Mouse (Mus musculus) spleen, adult 2 months (tissue): ENCODE data around the gene Rmdn2. TPM values are rescaled to one million over a fixed set of nuclear protein-coding genes. Genes with fewer than 3 reads are reported as not detected.

Experiments used
- DNase-seq, 2 experiments: peaks; one replicate each; pipeline versions ENCODE4 v3.0.0 to v3.0.0-alpha.2; 2012 to 2021; ENCODE audit warnings: low spot score in 2 of 2, low read depth in 1 of 2
- H3K27ac ChIP-seq: fragments of 200-500 bp; 2 replicates; pipeline ENCODE4 v1.5.1; 2012; ENCODE audit warnings: low read length, inconsistent platforms; ENCODE audit not compliant: insufficient read depth
- H3K27me3 ChIP-seq: fragments of 200-500 bp; 2 replicates; pipeline ENCODE4 v1.6.1; 2012; ENCODE audit warnings: mild to moderate bottlenecking, moderate library complexity, low read length, inconsistent platforms; ENCODE audit not compliant: control insufficient read depth, insufficient read depth
- H3K36me3 ChIP-seq: fragments of 200-500 bp; 2 replicates; pipeline ENCODE4 v1.6.1; 2012; ENCODE audit warnings: mild to moderate bottlenecking, low read length, inconsistent platforms; ENCODE audit not compliant: control insufficient read depth, insufficient read depth
- H3K4me1 ChIP-seq: fragments of 200-500 bp; 2 replicates; pipeline ENCODE4 v1.6.1; 2011; ENCODE audit warnings: inconsistent platforms; ENCODE audit not compliant: control insufficient read depth, insufficient read depth, insufficient read length
- H3K4me3 ChIP-seq: fragments of 200-500 bp; 2 replicates; pipeline ENCODE4 v1.5.1; 2011; ENCODE audit warnings: mild to moderate bottlenecking, inconsistent platforms; ENCODE audit not compliant: insufficient read depth, insufficient read length; ENCODE audit errors: extremely low read depth
- CTCF ChIP-seq: fragments of 200-500 bp; IDR thresholded peaks from 2 replicates; pipeline ENCODE4 v1.5.1; 2011; ENCODE audit warnings: mild to moderate bottlenecking, inconsistent platforms; ENCODE audit not compliant: insufficient read depth, insufficient read length, insufficient replicate concordance; ENCODE audit errors: extremely low read depth
- POLR2A ChIP-seq: fragments of 200-500 bp; IDR thresholded peaks from 2 replicates; pipeline ENCODE4 v1.6.1; 2011; ENCODE audit warnings: low read depth, low read length, inconsistent platforms
- WGBS: fragments of 180-500 bp; shearing (Covaris S2); methylation state at CpG from one replicate; pipeline ENCODE4 v1.1.7; 2018; 5-methylcytosine and 5-hydroxymethylcytosine counted together
- polyA plus RNA-seq: library from polyadenylated mRNA; depleted of rRNA; stranded (reverse); fragments of >200 nt; gene quantifications from 2 replicates; pipeline ENCODE4 v1.2.3, GENCODE M21; 2012

Rmdn2 gene
- polyA plus RNA-seq, 1 experiment, result 0.39 TPM

- Histone ChIP-seq H3K36me3 (no peaks in the 10 kb centered on the region), H3K4me3 (no peak overlapping the region), H3K4me1 (peaks cover 6% of the 10 kb centered on the region), H3K27me3 (no peaks in the 10 kb centered on the region), H3K27ac (no peak overlapping the region)
- DNase-seq, result no peak
- TF ChIP-seq CTCF (no peak), POLR2A (no peak)
- whole genome bisulfite sequencing, result 74% methylated on average over 4 of the region's 4 CpGs
Observed at GRCm38 (mm10) chr17:79616621-79617020, 5.0 kb downstream of the Rmdn2 start.

GRCm38 (mm10) chr17:79618455-79618854 is 6.8 kb downstream of the Rmdn2 start:
- TF ChIP-seq CTCF, result no peak
- TF ChIP-seq POLR2A, result no peak
- peaks cover 6% of the 10 kb centered on the region for H3K4me1 ChIP-seq
- no peak overlapping the region for H3K27ac ChIP-seq
- H3K36me3 ChIP-seq, result no peaks in the 10 kb centered on the region
- H3K27me3 ChIP-seq, result no peaks in the 10 kb centered on the region
- 94% methylated on average over 10 of the region's 10 CpGs for WGBS
- no peak for DNase-seq
- no peak overlapping the region for H3K4me3 ChIP-seq

- TF ChIP-seq CTCF (no peak), POLR2A (no peak)
- Histone ChIP-seq H3K27me3 (no peaks in the 10 kb centered on the region), H3K4me1 (peaks cover 6% of the 10 kb centered on the region), H3K4me3 (no peak overlapping the region), H3K36me3 (no peaks in the 10 kb centered on the region), H3K27ac (no peak overlapping the region)
- DNase-seq, result no peak
- 93% methylated on average over 5 of the region's 5 CpGs for WGBS
Observed at GRCm38 (mm10) chr17:79618984-79619383, 7.3 kb downstream of the Rmdn2 start.

GRCm38 (mm10) chr17:79622050-79622449 is 10.4 kb downstream of the Rmdn2 start:
- no peaks in the 10 kb centered on the region for H3K27me3 ChIP-seq

GRCm38 (mm10) chr17:79622574-79622973 is 10.9 kb downstream of the Rmdn2 start:
- 95% methylated on average over 7 of the region's 7 CpGs for WGBS
- H3K4me3 ChIP-seq, result no peak overlapping the region
- H3K27me3 ChIP-seq, result no peaks in the 10 kb centered on the region
- no peak overlapping the region for H3K27ac ChIP-seq
- DNase-seq, result no peak
- TF ChIP-seq POLR2A, result no peak
- no peaks in the 10 kb centered on the region for H3K36me3 ChIP-seq
- no peaks in the 10 kb centered on the region for H3K4me1 ChIP-seq

More at GRCm38 (mm10) chr17:79622050-79622449, 10.4 kb downstream of the Rmdn2 start:
- WGBS, result 86% methylated on average over 6 of the region's 6 CpGs
- Histone ChIP-seq H3K27ac (no peak overlapping the region), H3K36me3 (no peaks in the 10 kb centered on the region), H3K4me3 (no peak overlapping the region), H3K4me1 (no peaks in the 10 kb centered on the region)
- TF ChIP-seq CTCF (no peak), POLR2A (no peak)
- no peak for DNase-seq

- WGBS, result 83% methylated on average over 3 of the region's 3 CpGs
- Histone ChIP-seq H3K4me3 (no peak overlapping the region), H3K27me3 (no peaks in the 10 kb centered on the region), H3K27ac (no peak overlapping the region), H3K4me1 (no peaks in the 10 kb centered on the region), H3K36me3 (no peaks in the 10 kb centered on the region)
- TF ChIP-seq CTCF, result no peak
- DNase-seq, result no peak
Observed at GRCm38 (mm10) chr17:79623841-79624240, 12.2 kb downstream of the Rmdn2 start.

- Histone ChIP-seq H3K4me1 (no peaks in the 10 kb centered on the region), H3K27me3 (no peaks in the 10 kb centered on the region), H3K36me3 (no peaks in the 10 kb centered on the region), H3K4me3 (no peak overlapping the region), H3K27ac (no peak overlapping the region)
- DNase-seq, result no peak
- WGBS, result 80% methylated on average over 12 of the region's 12 CpGs
- TF ChIP-seq POLR2A (no peak), CTCF (no peak)
Observed at GRCm38 (mm10) chr17:79626241-79626816, 14.7 kb downstream of the Rmdn2 start.
